Mouse (Mus musculus) heart, adult 2 months (tissue): ENCODE data around the gene Mta1. TPM values are rescaled to one million over a fixed set of nuclear protein-coding genes. Genes with fewer than 3 reads are reported as not detected.
A peak's percentile ranks its signal among the peaks of the same experiment; 100 is the strongest.

Source experiments
- DNase-seq, 2 experiments: peaks; one replicate each; pipeline ENCODE4 v3.0.0; 2021
- H3K27ac ChIP-seq: fragments of 200-600 bp; 2 replicates; pipeline ENCODE4 v1.8.1; 2022
- H3K27me3 ChIP-seq: fragments of 200-500 bp; 2 replicates; pipeline ENCODE4 v1.6.1; 2012; ENCODE audit warnings: mild to moderate bottlenecking, low read length, inconsistent platforms, mixed read lengths; ENCODE audit not compliant: control insufficient read depth, insufficient read depth
- H3K36me3 ChIP-seq: fragments of 200-500 bp; 2 replicates; pipeline ENCODE4 v1.6.1; 2012; ENCODE audit warnings: low read length, inconsistent platforms; ENCODE audit not compliant: control insufficient read depth, insufficient read depth
- H3K4me1 ChIP-seq: fragments of 200-500 bp; 2 replicates; pipeline ENCODE4 v1.6.1; 2011; ENCODE audit warnings: low read length; ENCODE audit not compliant: control insufficient read depth, insufficient read depth
- H3K4me3 ChIP-seq: fragments of 200-600 bp; 2 replicates; pipeline ENCODE4 v1.8.1; 2022
- H3K79me2 ChIP-seq: fragments of 200-500 bp; replicated peaks from 2 replicates; pipeline ENCODE4 v1.6.1; 2012; ENCODE audit warnings: mild to moderate bottlenecking, inconsistent platforms, low read length, moderate library complexity, mixed read lengths; ENCODE audit not compliant: control insufficient read depth, insufficient read depth
- H3K9ac ChIP-seq: fragments of 200-500 bp; 2 replicates; pipeline ENCODE4 v1.6.1; 2012; ENCODE audit warnings: low read depth, mild to moderate bottlenecking, control low read depth, inconsistent platforms, low read length, mixed read lengths
- CTCF ChIP-seq: fragments of 200-600 bp; IDR thresholded peaks from 2 replicates; pipeline ENCODE4 v1.8.1; 2022; ENCODE audit warnings: antibody characterized with exemption, mild to moderate bottlenecking, moderate library complexity
- EP300 ChIP-seq: fragments of 200-500 bp; IDR thresholded peaks from 2 replicates; pipeline ENCODE4 v1.6.1; 2011; ENCODE audit warnings: low read depth, low read length, control low read depth; ENCODE audit not compliant: insufficient read depth
- POLR2A ChIP-seq: fragments of 200-500 bp; IDR thresholded peaks from 2 replicates; pipeline ENCODE4 v1.6.1; 2011; ENCODE audit warnings: mild to moderate bottlenecking, low read depth, low read length, control low read depth; ENCODE audit not compliant: insufficient read depth
- WGBS: fragments of 180-500 bp; shearing (Covaris S2); methylation state at CpG from one replicate; pipeline ENCODE4 v1.1.7; 2018; 5-methylcytosine and 5-hydroxymethylcytosine counted together
- intact Hi-C: fragments of 180-260 bp; cut with DNase I; formaldehyde crosslinking; loops from one replicate; pipeline ENCODE4 v1.15.1; 2025
- polyA plus RNA-seq: library from polyadenylated mRNA; depleted of rRNA; stranded (reverse); fragments of >200 nt; gene quantifications from 2 replicates; pipeline ENCODE4 v1.2.3, GENCODE M21; 2012
- total RNA-seq, 2 experiments: library from RNA; stranded (reverse); gene quantifications; 2 replicates each; pipeline ENCODE4 v1.2.3; 2021

The Mta1 gene
- total and polyA plus RNA-seq, 3 experiments: 42.4 to 54.8 (median 44.8) TPM

GRCm38 (mm10) chr12:113099470-113100237 lies 1.6 kb downstream of the Mta1 start:
- DNase-seq: no peak
- 41% methylated on average over 6 of the region's 6 CpGs for WGBS
- Histone ChIP-seq H3K27ac (no peak overlapping the region; the same call in 1 of the 2 replicates), H3K36me3 (no peaks in the 10 kb centered on the region), H3K27me3 (no peaks in the 10 kb centered on the region), H3K4me3 (no peak overlapping the region), H3K4me1 (peaks cover 14% of the 10 kb centered on the region), H3K9ac (peak overlapping the region; percentile 98), H3K79me2 (peaks cover 10% of the 10 kb centered on the region)
- intact Hi-C loops: loop anchor here (2.0 to 10.0 kb wide), 2 partner anchors 95 to 225 kb away; no protein-coding TSS in a partner anchor
- no peak for TF ChIP-seq CTCF
- TF ChIP-seq POLR2A: no peak
- no peak for TF ChIP-seq EP300

DNA sequence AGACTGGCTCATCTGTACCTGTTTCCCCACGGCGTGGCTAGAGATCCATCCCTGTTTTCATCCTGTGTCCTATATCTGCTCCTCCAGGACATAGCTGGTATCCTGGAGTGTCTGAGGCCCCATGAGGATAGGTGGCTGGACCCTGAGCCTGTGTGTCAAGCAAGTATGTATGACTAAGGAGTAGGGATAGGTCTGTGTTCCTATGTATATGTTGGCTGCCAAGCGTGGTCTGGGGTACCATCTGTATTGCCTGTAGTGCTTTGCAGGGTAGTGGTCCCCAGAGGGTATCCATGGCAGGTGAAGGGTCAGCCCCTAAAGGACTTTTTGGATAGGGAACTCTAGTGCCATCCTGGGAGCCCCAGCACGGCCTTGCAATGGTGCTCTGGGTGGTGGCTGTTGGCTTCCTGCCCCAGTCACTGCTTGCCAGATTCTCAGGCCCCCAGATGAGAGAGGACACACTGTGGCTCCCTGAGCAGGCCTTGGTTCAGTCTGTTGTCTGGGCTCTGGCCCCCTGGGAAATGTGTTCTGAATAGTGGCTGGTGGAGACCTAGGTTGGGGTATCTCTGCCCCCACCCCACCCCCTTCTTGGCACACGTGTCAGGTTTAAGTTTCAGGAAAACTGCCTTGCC lies 2.5 kb downstream of the Mta1 start:
- no peak for TF ChIP-seq POLR2A
- DNase-seq: peak; percentile 70 to 74
- 54% methylated on average over 5 of the region's 5 CpGs for WGBS
- Histone ChIP-seq H3K27ac (peak overlapping the region; percentile 23; the same call in 1 of the 2 replicates), H3K4me3 (no peak overlapping the region), H3K9ac (no peak overlapping the region), H3K36me3 (no peaks in the 10 kb centered on the region), H3K27me3 (no peaks in the 10 kb centered on the region), H3K79me2 (peaks cover 11% of the 10 kb centered on the region), H3K4me1 (peaks cover 14% of the 10 kb centered on the region)
- intact Hi-C loops: loop anchor here (2.0 to 10.0 kb wide), 2 partner anchors 96 to 226 kb away; no protein-coding TSS in a partner anchor

GRCm38 (mm10) chr12:113101251-113101960 lies 3.3 kb downstream of the Mta1 start:
- H3K9ac ChIP-seq: no peak overlapping the region
- H3K79me2 ChIP-seq: peaks cover 13% of the 10 kb centered on the region
- no peaks in the 10 kb centered on the region for H3K36me3 ChIP-seq
- no peak for TF ChIP-seq CTCF
- TF ChIP-seq POLR2A: no peak
- TF ChIP-seq EP300: no peak
- DNase-seq: no peak
- H3K27me3 ChIP-seq: no peaks in the 10 kb centered on the region
- H3K4me1 ChIP-seq: peaks cover 14% of the 10 kb centered on the region
- H3K27ac ChIP-seq: peak overlapping the region; percentile 23; the same call in 1 of the 2 replicates
- 63% methylated on average over 9 of the region's 9 CpGs for WGBS
- no peak overlapping the region for H3K4me3 ChIP-seq
- intact Hi-C loops: loop anchor here (2.0 to 10.0 kb wide), 2 partner anchors 97 to 227 kb away; no protein-coding TSS in a partner anchor

DNA sequence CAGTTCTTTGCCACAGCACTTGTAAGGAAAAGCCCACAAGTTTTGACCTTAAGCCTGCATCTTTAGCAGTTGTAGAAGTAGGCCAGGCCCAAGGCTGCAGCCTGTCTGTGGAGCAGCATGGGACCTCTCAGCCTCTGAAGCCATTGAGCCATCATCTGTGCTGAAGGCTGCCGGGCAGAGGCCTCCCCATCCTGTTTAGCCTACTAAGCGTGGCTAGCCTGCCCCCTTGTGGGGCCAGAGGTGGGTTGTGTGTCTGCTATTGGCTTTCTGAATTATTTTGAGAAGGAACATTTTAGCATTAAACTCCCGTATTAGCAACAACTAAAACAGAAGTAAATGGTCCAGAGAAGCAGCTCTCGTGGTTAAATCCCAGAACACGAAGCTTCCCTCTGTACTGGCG lies 4.4 kb downstream of the Mta1 start:
- 54% methylated on average over 6 of the region's 6 CpGs for WGBS
- Histone ChIP-seq H3K27ac (no peak overlapping the region), H3K4me1 (peaks cover 21% of the 10 kb centered on the region), H3K4me3 (no peak overlapping the region), H3K36me3 (no peaks in the 10 kb centered on the region), H3K9ac (no peak overlapping the region), H3K27me3 (no peaks in the 10 kb centered on the region), H3K79me2 (peaks cover 16% of the 10 kb centered on the region)
- TF ChIP-seq EP300 (no peak), CTCF (peak; percentile 80)
- DNase-seq: peak; percentile 71
- intact Hi-C loops: loop anchor here (10.0 kb wide), 1 partner anchor 228 kb away; no protein-coding TSS in a partner anchor

GRCm38 (mm10) chr12:113103846-113104451 lies 5.9 kb downstream of the Mta1 start:
- peaks cover 25% of the 10 kb centered on the region for H3K4me1 ChIP-seq
- H3K9ac ChIP-seq: no peak overlapping the region
- intact Hi-C loops: loop anchor here (10.0 kb wide), 1 partner anchor 229 kb away; no protein-coding TSS in a partner anchor
- no peak for TF ChIP-seq POLR2A
- peak; percentile 48 for TF ChIP-seq CTCF
- no peak for TF ChIP-seq EP300
- no peak overlapping the region for H3K27ac ChIP-seq
- peaks cover 12% of the 10 kb centered on the region for H3K79me2 ChIP-seq
- 76% methylated on average over 8 of the region's 8 CpGs for WGBS
- no peak overlapping the region for H3K4me3 ChIP-seq
- no peak for DNase-seq
- H3K27me3 ChIP-seq: no peaks in the 10 kb centered on the region
- no peaks in the 10 kb centered on the region; the same call in 1 of the 2 replicates for H3K36me3 ChIP-seq
